Mouse (Mus musculus): Measurements from ENCODE around the gene Dlg5. TPM values are rescaled to one million over a fixed set of nuclear protein-coding genes. Genes with fewer than 3 reads are reported as not detected.

Dlg5 gene
- total RNA-seq, 2 experiments from 2014 or later, result 31.9 to 37.6 TPM

GRCm38 (mm10) chr14:24185514-24185913 is 60.2 kb downstream of the Dlg5 start:
- no peak for DNase-seq

- DNase-seq, result no peak
Measured at GRCm38 (mm10) chr14:24182955-24183354, 62.8 kb downstream of the Dlg5 start.

- peak; percentile 80 for DNase-seq
Measured at GRCm38 (mm10) chr14:24181811-24182506, 63.8 kb downstream of the Dlg5 start.

GRCm38 (mm10) chr14:24179466-24179991 is 66.2 kb downstream of the Dlg5 start:
- DNase-seq, result no peak

GRCm38 (mm10) chr14:24176609-24177008 is 69.1 kb downstream of the Dlg5 start:
- no peak for DNase-seq

DNA sequence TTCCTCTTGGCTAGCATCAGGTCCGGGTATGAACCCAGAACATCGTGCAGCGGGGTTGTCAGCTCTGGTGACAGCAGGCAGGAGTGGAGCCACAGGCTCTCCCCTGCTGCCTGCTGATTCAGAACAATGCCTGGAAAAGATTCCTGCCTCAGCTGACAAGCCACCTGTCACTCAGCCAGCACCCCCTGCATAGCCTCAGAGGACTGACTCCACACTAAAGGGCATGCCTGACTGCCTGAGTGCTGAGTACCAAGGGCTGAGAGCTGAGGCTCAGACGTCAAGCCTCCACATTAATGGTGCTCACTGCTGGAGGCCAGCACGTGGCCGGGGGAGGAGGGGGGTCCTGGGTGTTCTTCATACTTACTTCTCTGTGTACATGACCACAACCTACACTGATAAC is 72.4 kb downstream of the Dlg5 start:
- DNase-seq, result no peak

DNA sequence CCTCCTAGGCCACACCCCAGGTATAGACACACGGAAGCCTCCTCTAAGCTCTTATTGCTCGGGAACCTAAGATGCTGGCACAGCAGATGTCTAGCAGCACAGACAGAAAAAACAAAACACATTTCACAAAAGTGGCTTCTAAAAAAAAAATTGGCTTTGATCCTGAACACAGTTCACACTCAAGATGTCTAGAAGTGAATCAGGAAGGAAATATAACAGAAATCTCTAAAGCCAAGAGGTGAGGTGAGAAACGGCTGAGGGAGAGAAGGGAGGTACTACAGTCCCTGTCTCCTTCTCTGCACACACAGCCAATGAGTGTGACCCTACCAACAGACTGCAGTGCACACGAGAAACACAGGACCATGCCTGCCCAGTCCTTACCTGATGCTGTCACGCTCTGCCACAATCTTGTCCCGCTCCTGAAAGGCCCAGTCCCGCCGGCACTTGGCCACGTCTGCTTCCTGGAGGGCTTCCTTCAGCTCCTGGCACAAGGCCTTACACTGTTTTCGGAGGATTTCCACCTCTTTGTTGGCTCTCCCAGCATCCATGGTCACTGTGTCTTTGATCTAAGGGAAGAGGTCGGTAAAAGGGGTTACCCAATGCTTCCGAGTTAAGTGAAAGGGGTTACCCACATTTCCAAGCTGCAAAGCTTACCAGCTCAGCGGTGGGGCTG is 73.9 kb downstream of the Dlg5 start:
- DNase-seq, result peak; percentile 24

DNA sequence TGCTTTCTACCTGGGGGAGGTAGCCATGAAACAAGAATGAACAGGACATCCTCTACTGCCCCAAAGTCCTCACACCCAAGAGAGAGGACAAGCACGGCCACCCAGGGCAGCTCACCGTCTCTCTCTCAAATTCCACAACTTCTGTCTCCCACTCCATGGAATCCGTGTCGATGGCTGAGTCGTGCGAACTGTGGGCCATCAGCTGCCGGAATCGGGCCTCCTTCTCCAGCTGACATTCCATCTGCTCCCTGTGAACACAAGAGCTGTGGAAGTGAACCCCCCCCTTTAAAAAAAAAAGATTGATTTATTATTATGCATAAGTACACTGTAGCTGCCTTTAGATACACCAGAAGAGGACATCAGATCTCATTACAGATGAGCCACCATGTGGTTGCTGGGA is 79.7 kb downstream of the Dlg5 start:
- no peak for DNase-seq

DNA sequence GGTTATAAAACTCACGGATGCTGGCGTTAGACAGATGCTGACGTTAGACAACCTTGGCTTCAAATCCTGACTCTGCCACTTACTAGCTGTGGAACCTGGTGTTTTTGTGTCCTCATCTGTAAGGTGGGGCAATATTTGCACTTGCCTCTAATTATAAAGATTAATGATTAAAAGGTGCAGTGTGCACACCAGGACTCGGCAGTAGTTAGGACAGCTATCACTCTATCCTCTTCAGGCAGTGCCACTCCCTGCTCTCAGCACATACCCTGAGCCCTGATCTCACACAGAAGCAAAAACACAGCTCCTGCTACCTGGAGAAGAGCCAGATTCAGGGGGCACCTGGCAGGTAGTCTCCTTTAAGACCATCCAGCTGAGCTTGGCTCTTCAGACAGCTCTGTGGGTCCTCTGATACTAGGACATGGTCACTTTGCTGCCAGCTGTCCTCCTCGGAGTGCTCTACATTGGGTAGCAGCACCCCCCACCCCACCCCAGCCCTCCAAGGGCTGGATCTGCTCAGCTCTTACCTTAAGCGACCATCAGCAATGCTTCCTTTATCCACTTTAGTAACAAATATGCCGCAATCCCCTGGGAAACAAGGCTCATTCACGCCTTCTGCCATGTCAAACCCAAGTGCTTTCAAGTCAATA is 80.9 kb downstream of the Dlg5 start:
- DNase-seq, result no peak

GRCm38 (mm10) chr14:24162856-24163255 is 82.9 kb downstream of the Dlg5 start:
- DNase-seq, result no peak

- no peak for DNase-seq
Measured at GRCm38 (mm10) chr14:24148892-24149291, 96.8 kb downstream of the Dlg5 start.

GRCm38 (mm10) chr14:24144821-24145220 is 100.9 kb downstream of the Dlg5 start:
- no peak for DNase-seq

DNA sequence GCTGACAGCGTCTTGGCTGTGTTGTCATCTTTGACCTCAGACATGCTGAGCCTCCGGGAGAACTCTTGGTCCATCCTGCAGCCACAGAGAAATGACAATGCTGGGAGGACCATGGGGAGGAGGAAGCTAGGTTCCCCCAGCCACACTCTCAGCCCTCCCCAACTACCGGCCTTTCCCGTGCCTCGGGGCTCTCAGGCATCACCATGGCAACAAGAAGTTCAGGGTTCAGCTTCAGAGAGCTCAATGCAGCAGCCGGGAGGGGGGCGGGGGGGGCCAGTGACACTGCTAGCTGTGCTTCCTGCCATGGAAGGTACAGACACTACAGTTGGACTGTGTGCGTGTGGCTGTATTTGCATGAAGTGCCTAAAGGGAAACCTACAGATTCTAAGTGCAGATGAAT is 101.3 kb downstream of the Dlg5 start:
- DNase-seq, result no peak

DNA sequence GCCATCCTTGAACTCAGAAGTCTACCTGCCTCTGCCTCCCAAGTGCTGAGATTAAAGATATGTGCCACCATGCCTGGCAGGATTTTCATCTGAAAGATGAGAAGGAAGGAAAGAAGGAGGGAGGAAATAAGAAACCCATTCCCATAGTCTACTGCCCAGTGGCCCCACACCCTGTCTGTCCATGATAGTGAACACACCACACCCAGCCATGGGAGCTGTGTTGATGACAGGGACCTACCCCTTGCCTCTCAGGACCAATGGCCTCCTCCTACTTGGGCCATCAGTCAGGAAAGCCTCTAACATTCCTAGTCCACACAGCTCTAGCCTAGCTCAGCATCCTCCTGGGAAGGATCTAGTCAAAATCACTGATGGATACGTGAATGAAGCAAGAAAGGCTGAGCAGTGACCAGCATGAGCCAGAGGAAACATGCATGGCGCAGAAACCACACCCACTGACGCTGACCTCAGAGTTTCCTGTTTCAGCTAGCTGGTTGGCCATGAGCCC is 102.7 kb downstream of the Dlg5 start:
- no peak for DNase-seq

GRCm38 (mm10) chr14:24141727-24142126 is 104.0 kb downstream of the Dlg5 start:
- no peak for DNase-seq

GRCm38 (mm10) chr14:24140297-24140812 is 105.4 kb downstream of the Dlg5 start:
- DNase-seq, result no peak

- no peak for DNase-seq
Measured at GRCm38 (mm10) chr14:24136908-24137307, 108.8 kb downstream of the Dlg5 start.

- no peak for DNase-seq
Measured at GRCm38 (mm10) chr14:24134623-24135290, 111.0 kb downstream of the Dlg5 start.

DNA sequence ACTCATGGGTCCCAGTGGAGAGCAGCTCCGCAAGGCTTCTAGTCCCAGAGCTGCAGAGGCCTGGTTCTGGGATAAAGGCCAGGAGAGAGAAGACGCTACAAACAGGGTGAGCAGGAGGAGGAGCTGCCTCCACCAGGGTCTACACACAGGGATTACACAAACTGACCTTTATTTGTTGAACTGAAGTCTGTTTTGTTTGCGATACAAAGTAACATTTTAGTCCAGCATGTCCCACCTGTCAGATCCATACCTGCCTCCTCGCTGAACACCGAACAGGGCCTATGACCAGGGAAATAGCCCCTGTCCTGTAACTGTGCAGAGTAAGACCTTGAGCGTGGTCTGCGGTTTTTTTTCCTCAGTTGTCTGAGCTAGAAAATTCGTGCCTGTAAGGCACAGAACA is 111.9 kb downstream of the Dlg5 start:
- no peak for DNase-seq

GRCm38 (mm10) chr14:24132092-24132491 is 113.6 kb downstream of the Dlg5 start:
- DNase-seq, result peak; percentile 68

GRCm38 (mm10) chr14:24125069-24125468 is 120.7 kb downstream of the Dlg5 start:
- no peak for DNase-seq

GRCm38 (mm10) chr14:24124171-24124570 is 121.5 kb downstream of the Dlg5 start:
- no peak for DNase-seq
